Mouse (Mus musculus) hindbrain, embryonic 11.5 days (tissue): ENCODE measurements at regions not wholly inside any gene's neighbourhood (a gene's known extent, or its start where the extent isn't known, plus 50 kb on each side); places are given as distances from the start of the nearest gene placed in this dataset.

ENCODE experiments used
- ATAC-seq: fragments of 200-750 bp; cut with Nextera tagmentation; 2 replicates; pipeline ENCODE4 v1.8.0; 2017; ENCODE audit warnings: mild to moderate bottlenecking, moderate TSS enrichment, moderate library complexity; ENCODE audit not compliant: low FRiP score
- DNase-seq: peaks from one replicate; pipeline ENCODE4 v3.0.0-alpha.2; 2015; ENCODE audit warnings: low spot score
- H3K27ac ChIP-seq: fragments of 300-500 bp; sonication (generic); 2 replicates; pipeline ENCODE4 v1.5.1; 2014; ENCODE audit warnings: mild to moderate bottlenecking, low read depth, low read length
- H3K27me3 ChIP-seq: fragments of 300-500 bp; sonication (generic); 2 replicates; pipeline ENCODE4 v1.6.1; 2014; ENCODE audit warnings: mild to moderate bottlenecking, low read length, moderate library complexity, mixed read lengths; ENCODE audit not compliant: control insufficient read depth, insufficient read depth
- H3K36me3 ChIP-seq: fragments of 300-500 bp; sonication (generic); 2 replicates; pipeline ENCODE4 v1.6.1; 2014; ENCODE audit warnings: mild to moderate bottlenecking, low read length, moderate library complexity, mixed read lengths; ENCODE audit not compliant: control insufficient read depth, insufficient read depth
- H3K4me1 ChIP-seq: fragments of 300-500 bp; sonication (generic); replicated peaks from 2 replicates; pipeline ENCODE4 v1.6.1; 2014; ENCODE audit warnings: low read length, mixed read lengths; ENCODE audit not compliant: control insufficient read depth, insufficient read depth
- H3K4me2 ChIP-seq: fragments of 300-500 bp; sonication (generic); replicated peaks from 2 replicates; pipeline ENCODE4 v1.6.1; 2014; ENCODE audit warnings: mild to moderate bottlenecking, low read depth, low read length
- H3K4me3 ChIP-seq: fragments of 300-500 bp; sonication (generic); 2 replicates; pipeline ENCODE4 v1.5.1; 2014; ENCODE audit warnings: low read depth, low read length
- H3K9ac ChIP-seq: fragments of 300-500 bp; sonication (generic); 2 replicates; pipeline ENCODE4 v1.6.1; 2014; ENCODE audit warnings: low read depth, low read length
- H3K9me3 ChIP-seq: fragments of 300-500 bp; sonication (generic); 2 replicates; pipeline ENCODE4 v1.6.1; 2016; ENCODE audit warnings: low read length; ENCODE audit not compliant: control insufficient read depth
- WGBS: fragments of 180-500 bp; shearing (Covaris S2); extraction: QIAGEN DNeasy Blood & Tissue Kit; methylation state at CpG from one replicate; pipeline ENCODE4 v1.1.7; 2014; 5-methylcytosine and 5-hydroxymethylcytosine counted together

GRCm38 (mm10) chr1:155488966-155489661 is 68.8 kb upstream of the Acbd6 start:
- ATAC-seq (no peak), DNase-seq (no peak)
- H3K36me3 ChIP-seq: no peaks in the 10 kb centered on the region
- no peak overlapping the region for H3K4me2 ChIP-seq
- H3K9me3 ChIP-seq: no peaks in the 10 kb centered on the region
- H3K27me3 ChIP-seq: no peaks in the 10 kb centered on the region
- no peak overlapping the region for H3K9ac ChIP-seq
- WGBS: 82% methylated on average over 11 of the region's 11 CpGs
- peaks cover 2% of the 10 kb centered on the region; the same call in 1 of the 2 replicates for H3K4me1 ChIP-seq
- no peak overlapping the region for H3K27ac ChIP-seq
- no peak overlapping the region for H3K4me3 ChIP-seq

- no peak overlapping the region for H3K9ac ChIP-seq
- DNase-seq (no peak), ATAC-seq (no peak)
- H3K27ac ChIP-seq: no peak overlapping the region
- no peaks in the 10 kb centered on the region for H3K9me3 ChIP-seq
- H3K27me3 ChIP-seq: no peaks in the 10 kb centered on the region
- H3K4me3 ChIP-seq: no peak overlapping the region
- no peak overlapping the region for H3K4me2 ChIP-seq
- peaks cover 2% of the 10 kb centered on the region; the same call in 1 of the 2 replicates for H3K4me1 ChIP-seq
- no peaks in the 10 kb centered on the region for H3K36me3 ChIP-seq
- 75% methylated on average over 7 of the region's 7 CpGs for WGBS
These were observed 67.8 kb upstream of the Acbd6 start for GRCm38 (mm10) chr1:155490131-155490530.

- Histone ChIP-seq H3K9ac (no peak overlapping the region), H3K4me3 (no peak overlapping the region), H3K27ac (no peak overlapping the region), H3K4me2 (peak overlapping the region; percentile 34; the same call in 1 of the 2 replicates), H3K36me3 (no peaks in the 10 kb centered on the region), H3K27me3 (no peaks in the 10 kb centered on the region), H3K9me3 (no peaks in the 10 kb centered on the region), H3K4me1 (peaks cover 2% of the 10 kb centered on the region; the same call in 1 of the 2 replicates)
- DNase-seq (peak; percentile 49), ATAC-seq (peak; percentile 82)
- WGBS: 27% methylated on average over 24 of the region's 24 CpGs
These were observed 66.5 kb upstream of the Acbd6 start for GRCm38 (mm10) chr1:155491205-155492026.

DNA sequence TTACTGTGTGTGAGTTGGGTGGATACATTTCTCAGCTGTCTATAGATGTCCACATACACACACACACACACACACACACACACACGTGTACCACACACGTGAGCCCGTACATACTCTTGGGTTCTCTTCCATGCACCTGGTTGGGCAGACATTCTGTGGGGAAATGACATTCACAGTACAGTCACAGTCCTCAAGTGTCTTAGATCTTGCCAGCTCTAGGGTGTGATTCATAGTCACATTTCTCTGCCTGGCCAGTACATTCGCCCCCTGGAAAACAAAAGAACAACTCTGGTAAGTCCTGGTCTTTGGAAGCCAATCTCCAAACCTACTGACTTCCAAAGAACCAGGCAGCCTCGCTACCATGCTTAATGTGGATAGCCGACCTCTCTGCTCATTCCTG is 64.6 kb upstream of the Acbd6 start:
- Histone ChIP-seq H3K4me3 (no peak overlapping the region), H3K36me3 (no peaks in the 10 kb centered on the region), H3K4me1 (peaks cover 2% of the 10 kb centered on the region; the same call in 1 of the 2 replicates), H3K27me3 (no peaks in the 10 kb centered on the region), H3K4me2 (no peak overlapping the region), H3K9ac (no peak overlapping the region), H3K27ac (no peak overlapping the region), H3K9me3 (no peaks in the 10 kb centered on the region)
- WGBS: 90% methylated on average over 6 of the region's 6 CpGs
- DNase-seq (no peak), ATAC-seq (no peak)

DNA sequence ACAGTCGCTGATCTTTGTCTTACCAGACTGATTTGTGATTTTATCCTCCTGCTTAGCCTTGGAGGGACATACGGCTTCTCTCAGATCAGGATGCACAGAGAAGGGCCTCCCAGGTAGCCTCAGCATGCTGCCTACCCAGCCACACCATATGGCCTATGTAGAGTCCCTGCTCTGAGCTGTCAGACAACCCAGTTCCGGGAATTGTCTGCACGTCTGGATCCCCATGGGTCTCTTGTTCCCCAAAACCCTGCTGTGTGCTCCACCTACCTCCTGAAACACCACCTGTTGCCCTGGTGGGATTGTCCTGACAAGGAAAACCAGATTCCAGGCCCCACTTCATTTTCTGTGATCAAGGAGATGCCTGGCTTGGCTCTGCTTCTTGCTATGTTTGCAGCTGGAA is 64.1 kb upstream of the Acbd6 start:
- WGBS: 62% methylated on average over 4 of the region's 4 CpGs
- no peaks in the 10 kb centered on the region for H3K36me3 ChIP-seq
- ATAC-seq: no peak
- DNase-seq: no peak
- no peak overlapping the region for H3K4me3 ChIP-seq
- H3K4me1 ChIP-seq: peaks cover 2% of the 10 kb centered on the region; the same call in 1 of the 2 replicates
- H3K9me3 ChIP-seq: no peaks in the 10 kb centered on the region
- no peaks in the 10 kb centered on the region for H3K27me3 ChIP-seq
- no peak overlapping the region for H3K4me2 ChIP-seq
- no peak overlapping the region for H3K9ac ChIP-seq
- H3K27ac ChIP-seq: no peak overlapping the region

- ATAC-seq: no peak
- no peak overlapping the region for H3K4me2 ChIP-seq
- no peak for DNase-seq
- no peaks in the 10 kb centered on the region for H3K36me3 ChIP-seq
- H3K9me3 ChIP-seq: no peaks in the 10 kb centered on the region
- no peak overlapping the region for H3K4me3 ChIP-seq
- H3K9ac ChIP-seq: no peak overlapping the region
- WGBS: 91% methylated on average over 2 of the region's 2 CpGs
- H3K27ac ChIP-seq: no peak overlapping the region
- H3K27me3 ChIP-seq: no peaks in the 10 kb centered on the region
- H3K4me1 ChIP-seq: peaks cover 2% of the 10 kb centered on the region; the same call in 1 of the 2 replicates
These were observed 63.6 kb upstream of the Acbd6 start for GRCm38 (mm10) chr1:155494347-155494746.

- no peak for DNase-seq
- 83% methylated on average over 1 of the region's 1 CpGs for WGBS
- no peaks in the 10 kb centered on the region for H3K36me3 ChIP-seq
These were observed 58.2 kb upstream of the Acbd6 start for GRCm38 (mm10) chr1:155499735-155500134.

GRCm38 (mm10) chr1:155502867-155503266 is 55.1 kb upstream of the Acbd6 start:
- DNase-seq: no peak
- no peak for ATAC-seq

More at GRCm38 (mm10) chr1:155499735-155500134, 58.2 kb upstream of the Acbd6 start:
- H3K4me3 ChIP-seq: no peak overlapping the region
- H3K9me3 ChIP-seq: no peaks in the 10 kb centered on the region
- no peaks in the 10 kb centered on the region for H3K4me1 ChIP-seq
- H3K9ac ChIP-seq: no peak overlapping the region
- H3K27me3 ChIP-seq: no peaks in the 10 kb centered on the region
- H3K27ac ChIP-seq: no peak overlapping the region
- no peak for ATAC-seq
- H3K4me2 ChIP-seq: no peak overlapping the region

More at GRCm38 (mm10) chr1:155502867-155503266, 55.1 kb upstream of the Acbd6 start:
- H3K4me2 ChIP-seq: no peak overlapping the region
- H3K4me1 ChIP-seq: no peaks in the 10 kb centered on the region
- no peaks in the 10 kb centered on the region for H3K36me3 ChIP-seq
- no peak overlapping the region for H3K9ac ChIP-seq
- no peaks in the 10 kb centered on the region for H3K27me3 ChIP-seq
- H3K27ac ChIP-seq: no peak overlapping the region
- no peak overlapping the region for H3K4me3 ChIP-seq
- H3K9me3 ChIP-seq: no peaks in the 10 kb centered on the region
- WGBS: 61% methylated on average over 10 of the region's 10 CpGs
